Mouse (Mus musculus) cortical plate, adult 2 months (tissue): ENCODE measurements at regions not wholly inside any gene's neighbourhood (a gene's known extent, or its start where the extent isn't known, plus 50 kb on each side); places are given as distances from the start of the nearest gene placed in this dataset.

Experiments used
- CTCF ChIP-seq: fragments of 200-500 bp; IDR thresholded peaks from 2 replicates; pipeline ENCODE4 v1.5.1; 2011; ENCODE audit warnings: mild to moderate bottlenecking, control low read depth, low read length; ENCODE audit not compliant: insufficient read depth; ENCODE audit errors: extremely low read depth
- POLR2A ChIP-seq: fragments of 200-500 bp; IDR thresholded peaks from 2 replicates; pipeline ENCODE4 v1.6.1; 2011; ENCODE audit warnings: mild to moderate bottlenecking, low read length, control low read depth; ENCODE audit not compliant: insufficient read depth; ENCODE audit errors: extremely low read depth

DNA sequence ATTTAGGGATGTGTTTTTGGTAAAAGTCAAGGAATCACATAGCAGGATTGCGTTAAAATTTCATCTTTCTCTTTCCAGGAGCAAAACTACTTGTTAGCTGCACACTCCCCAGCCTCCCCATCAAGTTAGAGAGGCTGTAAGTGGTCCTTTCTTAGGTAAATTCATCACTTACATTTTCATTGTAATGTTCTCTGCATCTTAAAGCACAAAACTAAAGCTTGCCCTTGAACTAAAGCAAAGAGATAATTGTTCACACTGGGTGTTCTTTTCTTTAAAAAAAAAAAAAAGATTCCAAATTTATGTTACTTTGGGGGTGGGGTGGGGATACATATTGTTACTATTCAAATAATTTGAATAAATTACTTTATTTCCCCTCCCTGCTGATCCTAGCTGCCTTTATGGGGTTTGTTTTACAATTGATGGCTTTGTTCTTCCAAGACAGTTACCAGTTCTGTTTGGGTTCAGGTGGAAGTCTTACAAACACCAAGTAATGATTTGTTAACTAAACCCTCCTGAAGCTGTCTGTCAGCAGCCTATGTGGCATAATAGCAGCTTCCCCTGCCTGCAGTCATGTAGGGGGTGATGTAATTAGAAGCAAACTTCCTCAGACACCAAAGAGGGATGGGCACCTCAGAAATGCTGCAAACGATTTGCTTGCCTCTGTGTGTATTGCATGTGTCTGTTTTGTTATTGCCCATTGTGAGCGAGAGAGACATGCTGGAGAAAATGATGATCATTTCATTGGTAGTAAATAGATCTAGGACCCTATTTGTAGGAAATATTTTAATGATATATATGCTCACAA lies 141.0 kb upstream of the Gm765 start:
- no peak for TF ChIP-seq CTCF
- TF ChIP-seq POLR2A, result no peak
